Mouse (Mus musculus): ENCODE measurements around the gene 1700122O11Rik. TPM values are rescaled to one million over a fixed set of nuclear protein-coding genes. Genes with fewer than 3 reads are reported as not detected.

Gene 1700122O11Rik
- polyA plus RNA-seq, 1 experiment from 2014 or later: not detected

DNA sequence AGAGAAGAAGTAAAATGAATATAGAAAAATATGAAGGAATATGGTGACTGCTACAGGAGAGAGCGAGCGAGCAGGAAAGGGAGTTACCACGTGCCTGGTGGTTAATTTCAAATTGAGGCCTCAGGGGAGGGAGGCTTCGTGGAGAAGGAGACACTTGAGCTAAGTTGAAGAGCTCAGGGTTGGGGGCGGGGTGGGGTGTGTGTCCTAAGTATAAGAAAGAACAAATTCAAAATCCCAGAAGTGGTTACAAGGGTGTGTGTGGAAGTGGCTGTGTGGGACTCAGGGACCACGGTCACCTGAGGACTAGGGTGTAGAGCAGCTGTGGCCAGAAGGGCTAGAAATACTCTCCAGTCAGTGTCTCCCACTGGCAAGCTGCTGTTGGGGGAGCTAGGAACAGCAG, 38.7 kb downstream of the 1700122O11Rik start:
- Histone ChIP-seq H3K9me3 (replicated peaks) (no peaks in the 10 kb centered on the region), H3K9ac (replicated peaks) (no peak overlapping the region), H3K27ac (replicated peaks) (no peak overlapping the region), H3K4me3 (replicated peaks) (no peak overlapping the region), H3K27me3 (replicated peaks) (peaks cover 8% of the 10 kb centered on the region; the same call in 1 of the 2 replicates), H3K4me2 (no peak overlapping the region), H3K36me3 (no peaks in the 10 kb centered on the region), H3K4me1 (peaks cover 15% of the 10 kb centered on the region)
- ATAC-seq (ENCODE audit: low FRiP score): no peak
- WGBS: 60% methylated on average over 6 of the region's 6 CpGs

GRCm38 (mm10) chr17:47997806-47998205, 40.3 kb downstream of the 1700122O11Rik start:
- H3K36me3 ChIP-seq: no peaks in the 10 kb centered on the region
- H3K4me3 ChIP-seq (replicated peaks): no peak overlapping the region
- no peak overlapping the region for H3K27ac ChIP-seq (replicated peaks)
- H3K27me3 ChIP-seq (replicated peaks): peaks cover 7% of the 10 kb centered on the region; the same call in 1 of the 2 replicates
- WGBS: 30% methylated on average over 3 of the region's 3 CpGs
- no peak overlapping the region for H3K4me2 ChIP-seq
- no peak overlapping the region for H3K9ac ChIP-seq (replicated peaks)
- no peaks in the 10 kb centered on the region for H3K9me3 ChIP-seq (replicated peaks)
- peaks cover 15% of the 10 kb centered on the region for H3K4me1 ChIP-seq
- no peak for ATAC-seq (ENCODE audit: low FRiP score)

- Histone ChIP-seq H3K36me3 (no peaks in the 10 kb centered on the region), H3K9ac (replicated peaks) (no peak overlapping the region), H3K27ac (replicated peaks) (no peak overlapping the region), H3K9me3 (replicated peaks) (no peaks in the 10 kb centered on the region), H3K4me1 (peaks cover 10% of the 10 kb centered on the region), H3K4me3 (replicated peaks) (no peak overlapping the region), H3K4me2 (no peak overlapping the region), H3K27me3 (replicated peaks) (0 out of 2 replicates have a peak, but pooled peaks cover 8% of the 10 kb centered on the region)
- 36% methylated on average over 10 of the region's 10 CpGs for WGBS
- ATAC-seq (ENCODE audit: low FRiP score): no peak
Measured at GRCm38 (mm10) chr17:47990392-47991123, 47.5 kb downstream of the 1700122O11Rik start.

- 6% methylated on average over 8 of the region's 8 CpGs for WGBS
- no peak overlapping the region for H3K27ac ChIP-seq (replicated peaks)
- H3K36me3 ChIP-seq: no peaks in the 10 kb centered on the region
- no peak overlapping the region for H3K4me3 ChIP-seq (replicated peaks)
- H3K27me3 ChIP-seq (replicated peaks): 0 out of 2 replicates have a peak, but pooled peaks cover 8% of the 10 kb centered on the region
- no peak overlapping the region for H3K4me2 ChIP-seq
- H3K9ac ChIP-seq (replicated peaks): no peak overlapping the region
- no peaks in the 10 kb centered on the region for H3K9me3 ChIP-seq (replicated peaks)
- H3K4me1 ChIP-seq: peaks cover 10% of the 10 kb centered on the region
- no peak for ATAC-seq (ENCODE audit: low FRiP score)
Measured at GRCm38 (mm10) chr17:47989951-47990378, 48.1 kb downstream of the 1700122O11Rik start.

GRCm38 (mm10) chr17:47988811-47989210, 49.3 kb downstream of the 1700122O11Rik start:
- no peak for ATAC-seq (ENCODE audit: low FRiP score)
- WGBS: 60% methylated on average over 8 of the region's 8 CpGs
- no peak overlapping the region for H3K9ac ChIP-seq (replicated peaks)
- H3K27me3 ChIP-seq (replicated peaks): 0 out of 2 replicates have a peak, but pooled peaks cover 8% of the 10 kb centered on the region
- no peak overlapping the region for H3K4me2 ChIP-seq
- H3K4me1 ChIP-seq: peaks cover 10% of the 10 kb centered on the region
- H3K9me3 ChIP-seq (replicated peaks): no peaks in the 10 kb centered on the region
- no peak overlapping the region for H3K27ac ChIP-seq (replicated peaks)
- no peak overlapping the region for H3K4me3 ChIP-seq (replicated peaks)
- H3K36me3 ChIP-seq: no peaks in the 10 kb centered on the region

GRCm38 (mm10) chr17:47988074-47988473, 50.0 kb downstream of the 1700122O11Rik start:
- no peak overlapping the region for H3K27ac ChIP-seq (replicated peaks)
- H3K9ac ChIP-seq (replicated peaks): no peak overlapping the region
- H3K4me2 ChIP-seq: no peak overlapping the region
- ATAC-seq (ENCODE audit: low FRiP score): no peak
- peaks cover 10% of the 10 kb centered on the region for H3K4me1 ChIP-seq
- 0 out of 2 replicates have a peak, but pooled peaks cover 6% of the 10 kb centered on the region for H3K27me3 ChIP-seq (replicated peaks)
- 87% methylated on average over 8 of the region's 8 CpGs for WGBS
- no peaks in the 10 kb centered on the region for H3K9me3 ChIP-seq (replicated peaks)
- H3K36me3 ChIP-seq: no peaks in the 10 kb centered on the region
- no peak overlapping the region for H3K4me3 ChIP-seq (replicated peaks)

Other genes with a start within 250 kb of the 1700122O11Rik start
- 3.3 and 4.4 TPM in 2 replicates for gene Mdfi, start 203.6 kb downstream of the 1700122O11Rik start, polyA plus RNA-seq (2015; fragmentation: Nextera tagmentation; extraction: Ambion mirVana)
- 30.3 and 31.9 TPM in 2 replicates for gene Foxp4, start 113.6 kb downstream of the 1700122O11Rik start, polyA plus RNA-seq (2015; fragmentation: Nextera tagmentation; extraction: Ambion mirVana)
- not detected in 2 replicates for gene 1700067P10Rik, start 51.0 kb upstream of the 1700122O11Rik start, polyA plus RNA-seq (2015; fragmentation: Nextera tagmentation; extraction: Ambion mirVana)
- 0.04 TPM in 1 of 2 replicates, not detected in the other for gene 9830107B12Rik, start 108.0 kb upstream of the 1700122O11Rik start, polyA plus RNA-seq (2015; fragmentation: Nextera tagmentation; extraction: Ambion mirVana)
- gene A530064D06Rik, start 129.0 kb upstream of the 1700122O11Rik start, polyA plus RNA-seq (2015; fragmentation: Nextera tagmentation; extraction: Ambion mirVana): 0.18 and 0.19 TPM in 2 replicates
- gene Trem1, start 194.5 kb upstream of the 1700122O11Rik start, polyA plus RNA-seq (2015; fragmentation: Nextera tagmentation; extraction: Ambion mirVana): not detected in 2 replicates
- 0.18 TPM in 1 of 2 replicates, not detected in the other for gene Trem3, start 209.5 kb upstream of the 1700122O11Rik start, polyA plus RNA-seq (2015; fragmentation: Nextera tagmentation; extraction: Ambion mirVana)
- 0.37 TPM in 1 of 2 replicates, not detected in the other for gene Treml4, start 226.0 kb upstream of the 1700122O11Rik start, polyA plus RNA-seq (2015; fragmentation: Nextera tagmentation; extraction: Ambion mirVana)